In the genomic region with DNA sequence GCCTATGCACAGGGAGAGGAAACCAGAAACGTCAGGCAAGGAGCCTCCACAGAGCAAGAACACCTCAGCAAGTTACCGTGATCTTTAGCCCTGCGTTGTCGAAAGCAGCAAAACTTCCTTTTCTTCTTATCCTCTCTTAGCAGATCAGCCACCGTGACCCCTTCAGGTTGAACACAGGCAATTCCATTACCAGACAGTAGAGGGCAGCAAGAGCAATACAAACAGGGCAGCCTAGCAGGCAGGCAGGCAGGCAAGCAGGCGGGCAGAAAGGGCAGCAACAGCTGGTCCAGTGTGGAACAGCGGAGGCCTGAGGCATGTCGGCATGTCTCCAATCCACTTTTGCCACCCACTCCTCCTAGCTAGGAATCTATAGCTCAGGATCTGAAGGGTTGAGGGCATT, we compare ENCODE assay signal across 8 mouse cellular contexts.
DNase-seq lines count a peak whose midpoint lies in the region.

No protein-coding gene starts in this region.

- DNase-seq in ZHBTc4 (ENCODE audit: low read depth, low spot score) = peak; percentile 85
- peak; percentile 74 to 88 for DNase-seq in cerebellum, postnatal 36 days
- peak; percentile 83 to 90 for DNase-seq in frontal cortex, postnatal 36 days (ENCODE audit: low spot score in 2 of 2)
- DNase-seq in induced T-regulatory cell, adult 2 months (ENCODE audit: low read depth) = peak; percentile 87
- peak; percentile 65 to 69 for DNase-seq in left cerebral cortex, adult 8-10 months (ENCODE audit: low spot score in 2 of 2)
- DNase-seq in mesoderm, embryonic 11.5 days (ENCODE audit: low read depth, low spot score) = peak; percentile 90
- DNase-seq in right cerebral cortex, postnatal 25 days = peak; percentile 77
- DNase-seq in urinary bladder, postnatal 36 days (ENCODE audit: low spot score in 2 of 2) = peak; percentile 68 to 80

Comparison
In these comparisons a context has a peak if more than half of its experiments do, and no peak if none do; other contexts are left out.
1. Peak in every context shown above with its lines: DNase-seq.